Mouse (Mus musculus) midbrain, embryonic 11.5 days (tissue): Measurements from ENCODE around the gene Hs6st3. TPM values are rescaled to one million over a fixed set of nuclear protein-coding genes. Genes with fewer than 3 reads are reported as not detected.

Source experiments
- polyA plus RNA-seq: library from polyadenylated mRNA; unstranded; fragments of >200 nt; fragmentation: Nextera tagmentation; extraction: Ambion mirVana; gene quantifications from 2 replicates; pipeline ENCODE4 v1.2.1, GENCODE M21; 2014

Gene Hs6st3
- polyA plus RNA-seq, 1 experiment from 2014 or later: 0.20 TPM

Other genes with a start within 250 kb of the Hs6st3 start
- 28.2 and 32.2 TPM in 2 replicates for gene Dzip1, start 212.9 kb upstream of the Hs6st3 start, polyA plus RNA-seq
- gene Dnajc3, start 200.4 kb upstream of the Hs6st3 start, polyA plus RNA-seq: 31.6 and 32.9 TPM in 2 replicates
- 15.1 and 17.8 TPM in 2 replicates for gene Uggt2, start 38.9 kb upstream of the Hs6st3 start, polyA plus RNA-seq